Mouse (Mus musculus) R1 (cell line): Measurements from ENCODE around the gene Coa5.
A peak's percentile ranks its signal among the peaks of the same experiment; 100 is the strongest.

ENCODE experiments used
- DNase-seq: peaks from one replicate; pipeline ENCODE4 v3.0.0-alpha.2; 2018; ENCODE audit warnings: low read depth, low spot score

The Coa5 gene

GRCm38 (mm10) chr1:37430297-37430840, 466 bp upstream of the Coa5 start:
- DNase-seq, result no peak

DNA sequence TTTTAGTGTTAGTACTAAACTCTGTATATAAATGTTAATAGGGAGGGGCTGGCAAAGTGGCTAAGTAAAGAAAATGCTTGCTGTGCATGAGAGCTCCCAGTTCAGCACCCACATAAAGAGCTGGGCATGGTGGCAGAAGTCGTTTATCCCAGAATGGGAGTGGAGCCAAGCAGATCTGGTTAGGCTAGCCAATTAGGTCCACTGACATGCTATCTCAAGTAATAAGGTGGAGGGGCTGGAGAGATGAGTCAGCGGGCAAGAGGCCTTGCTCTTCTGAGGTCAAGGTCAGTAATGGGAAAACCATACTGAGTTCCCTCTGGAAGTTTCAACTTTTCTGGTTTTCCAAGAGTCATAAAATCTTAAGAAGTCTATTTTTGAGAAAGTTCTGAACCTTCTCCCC, 992 bp downstream of the Coa5 start:
- DNase-seq, result peak; percentile 13

GRCm38 (mm10) chr1:37427144-37427875, 2.6 kb downstream of the Coa5 start:
- DNase-seq, result no peak

DNA sequence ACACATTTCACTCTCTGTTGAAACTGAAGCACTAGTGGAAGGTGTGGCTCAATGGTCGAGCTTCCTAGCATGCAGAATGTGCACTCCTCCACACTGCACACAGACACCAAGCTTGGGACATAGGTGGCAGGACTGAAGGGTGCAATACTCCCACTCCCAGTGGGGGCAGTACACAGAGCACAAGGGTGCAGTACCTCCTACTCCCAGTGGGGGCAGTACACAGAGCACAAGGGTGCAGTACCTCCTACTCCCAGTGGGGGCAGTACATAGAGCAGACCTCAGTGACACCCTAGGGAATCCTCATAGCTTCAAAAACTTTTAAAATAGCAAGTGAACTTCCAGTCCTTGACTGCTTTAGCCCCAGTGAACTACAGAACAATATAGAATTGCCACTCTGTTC, 10.5 kb downstream of the Coa5 start:
- DNase-seq, result peak; percentile 76

DNA sequence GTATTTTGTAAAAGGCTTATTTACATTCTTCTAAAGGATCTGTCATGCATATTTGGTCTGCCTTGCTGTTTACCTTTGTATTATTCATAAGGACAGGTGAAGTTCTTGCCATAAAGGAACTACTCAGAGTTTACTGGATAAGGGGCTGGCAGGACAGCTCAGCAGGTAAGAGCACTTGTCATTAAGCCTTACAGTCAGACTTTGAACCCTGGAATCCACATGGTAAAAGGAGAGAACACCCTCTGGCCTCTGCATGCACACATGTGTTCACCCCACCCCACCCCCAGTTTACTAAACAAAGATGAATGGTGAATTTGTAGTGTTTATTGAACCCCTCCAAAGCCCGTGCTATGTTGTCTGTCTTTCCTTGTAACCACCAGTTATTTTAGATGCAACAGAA, 14.5 kb downstream of the Coa5 start:
- no peak for DNase-seq

DNA sequence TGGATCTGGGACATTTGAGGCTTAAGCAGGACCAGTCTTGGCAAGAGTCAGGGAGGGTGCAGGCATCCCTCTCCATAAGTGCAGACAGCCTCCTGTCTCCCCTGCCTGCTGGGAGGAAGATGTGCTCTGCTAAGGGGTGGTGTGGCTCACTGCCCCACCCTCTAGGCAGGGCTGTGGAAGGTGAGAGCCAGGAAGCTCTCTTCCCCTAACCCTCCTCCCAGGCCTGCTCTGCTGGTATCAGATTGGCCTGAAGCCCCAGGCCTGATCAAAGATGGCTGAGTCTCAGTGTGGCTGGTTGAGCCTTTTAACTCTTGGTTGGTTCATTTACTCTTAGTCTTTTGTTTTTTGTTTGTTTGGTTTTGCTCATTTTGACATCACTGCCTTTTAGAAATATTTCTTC, 20.3 kb downstream of the Coa5 start:
- peak; percentile 50 for DNase-seq

- DNase-seq, result no peak
Measured at GRCm38 (mm10) chr1:37408678-37409077, 21.2 kb downstream of the Coa5 start.

- DNase-seq, result no peak
Measured at GRCm38 (mm10) chr1:37408059-37408458, 21.8 kb downstream of the Coa5 start.

DNA sequence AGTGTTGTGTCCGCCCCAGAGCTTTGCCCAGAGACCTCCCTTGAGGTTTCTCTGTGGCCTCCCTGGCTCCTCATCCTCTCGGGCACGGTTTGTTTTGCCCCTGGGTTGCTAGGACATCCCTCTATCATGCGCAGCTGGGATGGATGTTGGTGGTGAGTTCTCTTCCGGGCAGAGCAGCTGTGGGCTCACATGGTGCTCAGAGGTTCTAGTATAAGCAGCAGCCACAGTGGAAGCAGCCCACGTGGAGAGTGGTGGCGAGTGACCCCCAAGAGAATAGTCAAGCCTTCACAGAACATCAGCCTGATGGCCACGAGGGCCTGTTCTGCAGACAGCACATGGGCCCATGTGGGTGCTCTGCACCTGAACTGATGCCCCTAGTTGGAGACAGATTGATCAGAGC, 22.7 kb downstream of the Coa5 start:
- no peak for DNase-seq

DNA sequence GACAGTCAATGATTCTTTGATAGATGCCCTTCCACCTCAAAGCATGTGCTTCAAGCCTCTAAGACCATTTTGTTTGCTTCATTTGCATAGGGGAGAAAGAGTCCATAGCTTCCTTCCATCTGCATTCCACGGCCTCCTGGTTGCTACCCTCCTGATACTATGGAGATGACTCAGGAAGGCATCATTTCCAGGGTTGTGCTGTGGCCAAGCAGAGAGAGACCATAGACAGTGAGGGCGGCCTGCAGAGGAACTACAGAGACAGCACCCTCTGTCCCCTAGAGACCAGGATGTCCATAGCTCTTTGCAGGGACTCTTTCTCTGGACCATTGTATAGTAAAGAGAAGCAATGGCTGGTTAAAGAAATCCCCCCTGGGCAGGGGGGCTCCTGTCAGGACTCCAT, 24.8 kb downstream of the Coa5 start:
- no peak for DNase-seq

- peak; percentile 79 for DNase-seq
Measured at GRCm38 (mm10) chr1:37401687-37402086, 28.2 kb downstream of the Coa5 start.

DNA sequence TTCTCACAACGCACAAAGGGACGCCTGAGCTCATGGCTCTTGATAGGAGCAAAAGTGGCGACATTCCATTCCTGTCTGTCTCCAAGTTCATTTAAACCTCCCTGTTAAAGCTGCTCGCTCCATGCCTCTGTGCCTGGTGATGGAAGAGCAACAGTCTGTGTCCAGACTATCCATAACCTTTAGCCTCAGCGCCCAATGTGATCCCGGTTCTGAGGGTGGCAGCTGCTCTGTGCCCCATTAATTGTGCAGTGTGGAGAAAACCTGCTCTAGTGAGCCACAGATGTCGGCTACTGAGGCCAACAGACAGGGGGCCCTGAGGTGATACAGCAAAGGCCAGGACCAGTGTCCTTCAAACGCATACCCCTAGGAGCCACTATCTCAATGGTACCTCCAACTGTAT, 30.2 kb downstream of the Coa5 start:
- no peak for DNase-seq

GRCm38 (mm10) chr1:37398961-37399360, 30.9 kb downstream of the Coa5 start:
- peak; percentile 8 for DNase-seq

- DNase-seq, result no peak
Measured at GRCm38 (mm10) chr1:37396481-37396880, 33.4 kb downstream of the Coa5 start.

DNA sequence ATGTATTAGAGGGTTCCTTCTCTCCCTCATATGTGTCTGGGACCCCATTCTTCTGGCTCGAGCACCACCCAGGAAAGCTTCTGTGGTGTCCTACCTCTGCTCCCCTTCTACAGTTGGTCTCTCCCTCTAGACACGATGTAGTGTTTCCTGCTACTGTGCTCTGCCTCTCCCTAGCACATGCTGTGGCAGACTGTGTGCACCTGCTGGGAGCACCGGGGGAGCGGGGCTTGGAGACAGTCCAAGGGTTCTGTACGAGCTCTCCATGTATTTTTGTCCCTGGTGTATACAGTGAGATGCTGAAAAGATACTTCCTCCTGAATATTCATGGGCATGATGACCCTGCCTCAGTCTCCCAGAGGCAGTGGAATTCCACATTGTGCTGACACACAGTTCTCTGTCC, 36.7 kb downstream of the Coa5 start:
- no peak for DNase-seq

DNA sequence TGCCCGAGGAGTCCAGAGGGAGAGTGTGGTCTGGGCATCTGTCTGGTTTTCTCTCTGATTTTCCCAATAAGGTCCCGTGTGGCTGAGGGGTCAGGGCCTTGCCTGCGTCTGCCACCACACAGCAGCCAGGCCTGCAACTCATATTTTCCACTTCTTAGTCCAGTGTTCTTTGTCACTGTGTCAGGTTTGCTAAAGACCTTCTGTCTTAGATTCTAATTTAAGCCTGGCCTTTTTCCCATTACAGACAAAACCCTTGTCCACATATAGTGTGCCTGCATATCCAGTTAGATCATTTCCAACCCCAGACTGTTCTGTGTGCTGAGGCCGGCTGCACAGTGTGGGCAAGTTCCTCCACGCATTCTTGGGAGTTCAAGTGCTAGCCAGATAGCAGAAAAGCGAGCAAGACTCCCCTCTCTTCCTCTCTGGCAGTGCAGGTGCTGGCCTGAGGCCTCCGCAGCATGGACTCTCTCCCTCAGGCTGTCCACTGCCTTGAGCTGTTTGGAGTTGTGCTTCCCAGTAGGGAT, 43.4 kb downstream of the Coa5 start:
- no peak for DNase-seq

- no peak for DNase-seq
Measured at GRCm38 (mm10) chr1:37384304-37384703, 45.6 kb downstream of the Coa5 start.

DNA sequence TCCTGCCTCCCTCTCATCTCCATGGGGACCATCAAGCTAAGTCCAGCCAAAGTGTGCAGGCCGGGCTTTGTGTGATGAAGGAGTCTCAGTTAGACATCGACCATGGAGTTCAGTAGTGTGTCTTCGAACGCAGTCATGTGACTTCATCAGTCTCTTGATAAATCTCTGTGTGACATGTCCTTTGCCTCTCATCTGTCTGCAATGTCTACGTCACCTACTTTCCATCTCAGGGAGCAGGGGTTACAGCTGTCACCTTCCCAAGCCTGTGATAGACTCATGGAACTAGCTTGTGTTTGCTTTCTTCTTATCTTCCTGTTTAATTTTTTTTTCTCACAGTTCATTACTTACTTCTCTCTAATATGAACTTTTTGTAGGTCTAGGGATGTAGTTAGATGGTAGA, 49.0 kb downstream of the Coa5 start:
- DNase-seq, result no peak

DNA sequence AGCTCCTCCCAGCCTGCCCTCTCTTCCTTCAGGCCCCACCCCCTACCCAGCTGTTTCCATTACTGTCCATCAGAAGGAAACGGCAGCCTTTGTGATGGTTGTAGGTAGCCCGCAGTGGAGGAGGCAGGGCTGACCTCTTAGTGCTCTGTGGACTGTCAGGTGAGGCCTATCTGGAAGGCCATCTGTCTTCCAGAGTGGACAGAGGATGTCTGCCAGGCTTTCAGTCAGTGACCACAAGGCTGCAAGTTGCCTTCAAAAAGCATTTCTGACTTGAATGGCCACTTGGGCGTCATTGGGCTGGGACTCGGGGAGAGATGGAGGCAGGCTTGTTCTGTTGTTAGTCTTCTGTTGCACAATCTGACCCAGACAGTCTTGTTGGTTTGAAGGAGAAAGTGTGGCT, 50.4 kb downstream of the Coa5 start:
- no peak for DNase-seq

GRCm38 (mm10) chr1:37378095-37378494, 51.8 kb downstream of the Coa5 start:
- DNase-seq, result no peak

- no peak for DNase-seq
Measured at GRCm38 (mm10) chr1:37376751-37377150, 53.2 kb downstream of the Coa5 start.

- no peak for DNase-seq
Measured at GRCm38 (mm10) chr1:37376177-37376576, 53.7 kb downstream of the Coa5 start.

GRCm38 (mm10) chr1:37368768-37369385, 61.0 kb downstream of the Coa5 start:
- DNase-seq, result no peak
